Mouse (Mus musculus): ENCODE data around the gene Adcy1. TPM values are rescaled to one million over a fixed set of nuclear protein-coding genes. Genes with fewer than 3 reads are reported as not detected.
"Not testable (repeated sequence)": the region's sequence is repeated elsewhere in the genome, so short reads cannot be mapped to it uniquely, and the experiment has no call there.

Gene Adcy1
- polyA plus RNA-seq, 1 experiment from 2014 or later: 1.1 TPM

DNA sequence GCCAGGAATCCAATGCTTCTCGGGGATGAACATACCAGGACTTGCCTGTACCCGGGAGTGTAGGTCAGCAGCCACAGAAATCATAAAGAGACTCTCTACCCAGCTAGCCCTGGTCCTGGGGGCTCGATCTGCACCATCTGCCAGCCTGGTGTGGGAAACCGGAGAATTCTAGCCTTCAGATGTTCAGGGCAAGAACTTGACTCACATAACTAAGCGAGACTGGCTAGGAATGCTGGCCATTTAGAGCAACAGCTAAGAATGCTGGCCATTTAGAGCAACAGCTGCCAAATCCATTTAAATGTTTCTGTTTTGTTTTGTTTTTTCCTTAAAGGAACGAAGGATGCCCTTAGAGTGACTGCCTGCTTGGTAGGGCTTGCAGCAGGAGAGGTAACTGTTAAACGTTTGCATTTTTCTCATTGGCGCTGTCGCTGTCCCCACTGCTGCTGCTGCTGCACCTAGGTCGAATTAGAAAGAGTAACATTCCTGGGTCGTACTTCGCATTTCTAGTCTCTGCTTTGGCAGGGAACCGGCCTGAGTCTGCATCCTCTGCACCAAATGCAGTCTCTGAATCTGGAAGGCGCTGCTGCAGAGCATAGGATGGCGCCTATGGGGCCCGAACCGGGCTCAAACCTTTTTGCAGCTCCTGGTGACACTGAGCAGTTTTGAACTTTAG lies 149.0 kb downstream of the Adcy1 start:
- no peaks in the 10 kb centered on the region for H3K9me3 ChIP-seq
- 11% methylated on average over 17 of the region's 17 CpGs for WGBS
- peak overlapping the region; percentile 48; the same call in 1 of the 2 replicates for H3K27ac ChIP-seq
- no peak for ATAC-seq (ENCODE audit: low FRiP score, low read depth)
- H3K27me3 ChIP-seq: peaks cover 54% of the 10 kb centered on the region
- H3K4me1 ChIP-seq: peaks cover 31% of the 10 kb centered on the region
- H3K9ac ChIP-seq: peak overlapping the region; percentile 66
- H3K4me3 ChIP-seq: peak overlapping the region; percentile 68
- H3K36me3 ChIP-seq: peaks cover 18% of the 10 kb centered on the region
- H3K4me2 ChIP-seq (replicated peaks): peak overlapping the region; percentile 93

DNA sequence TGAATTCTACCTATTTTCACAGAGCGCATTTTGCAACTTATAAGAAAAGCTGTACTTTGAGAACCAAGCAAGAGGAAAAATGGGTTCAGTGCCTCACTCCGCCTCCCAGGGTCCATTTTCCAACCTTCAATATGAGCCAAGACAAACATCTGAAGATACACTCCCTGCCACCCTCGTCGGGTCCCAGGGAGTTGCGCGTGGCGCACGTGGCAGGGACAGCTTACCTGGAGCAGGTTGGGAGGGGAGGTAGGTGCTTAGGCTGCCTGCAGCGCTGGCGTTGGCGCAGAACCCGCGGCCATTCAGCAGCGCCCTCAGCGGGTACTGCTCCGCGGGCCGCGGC lies 149.8 kb downstream of the Adcy1 start:
- WGBS: 2% methylated on average over 19 of the region's 19 CpGs
- peaks cover 54% of the 10 kb centered on the region for H3K27me3 ChIP-seq
- H3K4me3 ChIP-seq: peak overlapping the region; percentile 68
- H3K36me3 ChIP-seq: peaks cover 16% of the 10 kb centered on the region
- peak overlapping the region; percentile 93 for H3K4me2 ChIP-seq (replicated peaks)
- ATAC-seq (ENCODE audit: low FRiP score, low read depth): no peak; the same call in 1 of the 2 replicates
- H3K9ac ChIP-seq: peak overlapping the region; percentile 66
- H3K9me3 ChIP-seq: no peaks in the 10 kb centered on the region
- peaks cover 31% of the 10 kb centered on the region for H3K4me1 ChIP-seq
- H3K27ac ChIP-seq: peak overlapping the region; percentile 49; the same call in 1 of the 2 replicates

DNA sequence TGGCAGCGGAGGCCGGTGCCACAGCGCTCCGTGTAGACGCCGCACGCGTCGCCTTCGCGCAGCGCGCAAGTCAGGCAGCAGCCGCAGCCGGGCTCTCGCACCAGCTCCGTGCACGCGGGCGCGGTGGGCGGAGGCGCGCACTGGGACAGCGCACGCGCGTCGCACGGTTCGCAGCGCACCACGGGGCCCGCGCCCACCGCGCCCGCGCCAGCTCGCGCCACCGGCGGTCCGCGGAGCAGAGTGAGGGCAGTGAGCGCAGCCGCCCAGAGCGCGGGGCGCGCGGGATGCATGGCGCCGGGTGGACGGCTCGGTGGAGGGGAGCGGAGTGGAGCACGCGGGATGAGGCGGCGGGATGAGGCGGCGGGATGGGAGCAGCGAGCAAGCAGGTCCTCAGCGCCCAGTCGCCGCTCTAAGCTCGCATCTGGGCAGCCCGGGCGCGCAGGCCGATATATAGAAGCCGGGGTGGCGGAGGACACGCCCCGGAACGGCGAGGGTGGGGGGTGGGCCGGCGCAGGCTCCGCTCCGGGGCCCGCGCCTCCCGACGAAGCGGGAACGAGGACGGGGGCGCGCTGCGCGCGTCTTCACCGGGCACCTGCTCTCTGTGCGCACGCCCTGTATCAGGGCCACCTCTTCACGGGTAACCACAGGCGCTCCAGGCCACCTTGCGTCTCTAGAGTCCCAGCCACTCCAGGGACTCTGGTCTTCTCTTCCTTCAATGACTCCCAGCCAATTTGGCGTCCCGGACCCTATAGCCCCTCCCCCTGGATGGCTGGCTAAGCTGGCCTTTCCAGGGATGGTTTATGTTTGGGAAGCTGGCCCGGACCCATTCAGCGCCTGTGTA lies 150.4 kb downstream of the Adcy1 start, which contains the start of gene Igfbp3:
Igfbp3 (minus strand) TSS at position 423 of the 841 bp plus-strand sequence.
- Histone ChIP-seq H3K27me3 (peaks cover 54% of the 10 kb centered on the region), H3K27ac (peak within 1 kb of the TSS; percentile 49; the same call in 1 of the 2 replicates), H3K4me2 (replicated peaks) (peak within 1 kb of the TSS; percentile 93), H3K9me3 (no peaks in the 10 kb centered on the region), H3K4me1 (peaks cover 31% of the 10 kb centered on the region), H3K9ac (peak within 1 kb of the TSS; percentile 66), H3K36me3 (peaks cover 11% of the 10 kb centered on the region), H3K4me3 (peak within 1 kb of the TSS; percentile 68)
- peak; percentile 78 for ATAC-seq (ENCODE audit: low FRiP score, low read depth)
- WGBS: under 1% methylated on average over 81 of the region's 104 CpGs

DNA sequence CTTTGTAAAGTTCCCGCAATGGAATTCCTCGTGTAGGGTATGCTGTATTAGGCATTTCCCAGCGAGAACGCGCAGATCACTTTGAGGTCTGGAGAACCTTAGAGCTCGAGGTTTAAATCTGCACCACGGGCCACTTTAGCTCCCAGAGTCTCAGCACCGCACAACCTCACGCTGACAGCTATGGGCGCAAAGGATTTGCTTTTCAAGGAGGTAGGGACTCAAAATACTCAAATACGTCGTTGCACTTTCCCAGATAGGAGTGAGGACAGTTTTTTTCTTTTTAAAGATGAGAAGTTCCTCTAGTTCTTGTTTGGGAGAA lies 151.0 kb downstream of the Adcy1 start:
- peak overlapping the region; percentile 93 for H3K4me2 ChIP-seq (replicated peaks)
- H3K4me1 ChIP-seq: peaks cover 31% of the 10 kb centered on the region
- peaks cover 54% of the 10 kb centered on the region for H3K27me3 ChIP-seq
- no peak overlapping the region; the same call in 1 of the 2 replicates for H3K27ac ChIP-seq
- peak overlapping the region; percentile 66; the same call in 1 of the 2 replicates for H3K9ac ChIP-seq
- under 1% methylated on average over 12 of the region's 12 CpGs for WGBS
- H3K9me3 ChIP-seq: no peaks in the 10 kb centered on the region
- no peak for ATAC-seq (ENCODE audit: low FRiP score, low read depth)
- H3K36me3 ChIP-seq: peaks cover 5% of the 10 kb centered on the region
- peak overlapping the region; percentile 68 for H3K4me3 ChIP-seq

DNA sequence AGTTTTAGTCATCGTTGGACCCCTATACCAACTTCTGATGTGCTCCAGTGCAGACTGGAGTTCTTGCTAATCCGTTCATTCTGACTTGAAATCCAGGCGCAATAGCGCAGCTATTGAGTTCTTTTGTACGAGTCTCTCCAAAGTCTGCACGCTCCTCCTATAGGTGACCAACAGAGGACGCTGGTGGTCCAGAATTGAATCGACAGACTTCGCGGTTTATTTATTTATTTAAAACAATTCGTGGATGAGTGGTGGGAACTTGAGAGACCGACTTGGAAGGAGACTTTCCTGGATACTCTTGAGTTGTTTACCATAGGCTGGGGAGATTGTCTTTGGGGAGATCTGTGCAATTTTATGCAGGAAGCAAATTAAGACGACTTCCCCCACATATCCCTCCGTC lies 151.5 kb downstream of the Adcy1 start:
- Histone ChIP-seq H3K9me3 (no peaks in the 10 kb centered on the region), H3K9ac (no peak overlapping the region), H3K27me3 (peaks cover 54% of the 10 kb centered on the region), H3K36me3 (peaks cover under 1% of the 10 kb centered on the region; the same call in 1 of the 2 replicates), H3K4me2 (replicated peaks) (peak overlapping the region; percentile 93), H3K27ac (no peak overlapping the region), H3K4me1 (peaks cover 31% of the 10 kb centered on the region), H3K4me3 (peak overlapping the region; percentile 68)
- no peak for ATAC-seq (ENCODE audit: low FRiP score, low read depth)
- WGBS: 9% methylated on average over 14 of the region's 14 CpGs

DNA sequence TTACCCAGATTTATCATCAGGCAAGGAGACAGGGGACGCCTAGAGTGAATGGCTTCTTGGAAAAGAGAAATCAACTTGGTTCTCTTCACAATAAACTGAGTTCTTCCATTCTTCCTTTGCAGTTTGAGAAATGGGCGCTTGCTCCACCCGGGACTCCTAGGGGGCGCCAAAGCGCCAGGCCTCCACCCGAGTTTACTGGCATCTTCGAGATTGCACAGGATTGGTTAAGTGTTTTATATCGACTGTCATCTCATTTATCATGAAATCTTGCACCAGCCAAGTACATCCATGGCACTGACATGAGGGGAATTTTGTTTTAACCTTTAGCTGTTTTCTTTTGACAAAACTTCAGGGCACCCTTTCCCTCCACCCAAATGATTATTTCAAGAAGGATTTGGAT lies 152.4 kb downstream of the Adcy1 start:
- no peak overlapping the region for H3K27ac ChIP-seq
- H3K4me3 ChIP-seq: no peak overlapping the region
- no peak for ATAC-seq (ENCODE audit: low FRiP score, low read depth)
- 11% methylated on average over 8 of the region's 8 CpGs for WGBS
- H3K9me3 ChIP-seq: no peaks in the 10 kb centered on the region
- peaks cover 53% of the 10 kb centered on the region for H3K27me3 ChIP-seq
- peaks cover 28% of the 10 kb centered on the region for H3K4me1 ChIP-seq
- no peak overlapping the region for H3K4me2 ChIP-seq (replicated peaks)
- H3K36me3 ChIP-seq: no peaks in the 10 kb centered on the region
- no peak overlapping the region for H3K9ac ChIP-seq

DNA sequence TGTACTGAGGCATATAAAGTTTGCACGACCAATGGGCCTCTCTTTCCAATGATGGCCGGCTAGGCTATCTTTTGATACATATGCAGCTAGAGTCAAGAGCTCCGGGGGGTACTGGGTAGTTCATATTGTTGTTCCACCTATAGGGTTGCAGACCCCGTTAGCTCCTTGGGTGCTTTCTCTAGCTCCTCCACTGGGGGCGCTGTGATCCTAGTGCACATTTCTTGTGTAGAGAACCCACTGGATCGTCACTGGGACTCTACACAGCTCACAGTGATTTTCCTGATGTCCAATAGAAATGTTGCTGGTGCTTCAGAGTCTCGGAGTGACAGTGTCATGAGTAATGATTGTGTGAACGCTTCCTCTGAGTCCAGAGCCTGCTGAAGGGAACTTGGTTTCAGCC lies 158.5 kb downstream of the Adcy1 start:
- H3K4me1 ChIP-seq; H3K36me3 ChIP-seq; H3K27ac ChIP-seq; H3K9me3 ChIP-seq; H3K9ac ChIP-seq; H3K4me3 ChIP-seq; ATAC-seq (ENCODE audit: low FRiP score, low read depth); H3K4me2 ChIP-seq (replicated peaks); H3K27me3 ChIP-seq: not testable (repeated sequence)
- WGBS: 76% methylated on average over 8 of the region's 8 CpGs

DNA sequence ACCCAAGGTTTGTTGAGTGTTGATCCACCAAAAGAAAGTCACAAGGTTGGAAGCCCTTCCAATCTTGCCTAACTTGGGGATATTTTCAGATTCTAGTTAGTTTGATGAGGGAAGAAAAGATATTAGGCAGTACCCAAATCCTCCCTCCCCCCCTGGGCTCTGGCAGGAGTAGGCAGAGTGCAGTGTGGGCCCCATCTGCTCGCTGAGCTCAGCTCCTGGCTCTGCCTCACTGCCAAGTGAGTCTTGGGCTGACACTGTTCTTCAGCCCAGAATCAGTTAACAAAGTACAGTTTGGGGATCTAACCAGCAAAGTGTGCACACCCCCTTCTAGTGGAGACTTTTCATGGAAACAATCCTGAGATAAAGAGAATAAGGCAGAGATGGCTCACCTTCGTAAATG lies 162.9 kb downstream of the Adcy1 start:
- no peaks in the 10 kb centered on the region for H3K9me3 ChIP-seq
- no peak overlapping the region for H3K4me2 ChIP-seq (replicated peaks)
- peaks cover 13% of the 10 kb centered on the region; the same call in 1 of the 2 replicates for H3K4me1 ChIP-seq
- no peak overlapping the region for H3K9ac ChIP-seq
- H3K27ac ChIP-seq: no peak overlapping the region
- no peak for ATAC-seq (ENCODE audit: low FRiP score, low read depth)
- 47% methylated on average over 2 of the region's 2 CpGs for WGBS
- H3K36me3 ChIP-seq: no peaks in the 10 kb centered on the region
- no peaks in the 10 kb centered on the region for H3K27me3 ChIP-seq
- no peak overlapping the region for H3K4me3 ChIP-seq

DNA sequence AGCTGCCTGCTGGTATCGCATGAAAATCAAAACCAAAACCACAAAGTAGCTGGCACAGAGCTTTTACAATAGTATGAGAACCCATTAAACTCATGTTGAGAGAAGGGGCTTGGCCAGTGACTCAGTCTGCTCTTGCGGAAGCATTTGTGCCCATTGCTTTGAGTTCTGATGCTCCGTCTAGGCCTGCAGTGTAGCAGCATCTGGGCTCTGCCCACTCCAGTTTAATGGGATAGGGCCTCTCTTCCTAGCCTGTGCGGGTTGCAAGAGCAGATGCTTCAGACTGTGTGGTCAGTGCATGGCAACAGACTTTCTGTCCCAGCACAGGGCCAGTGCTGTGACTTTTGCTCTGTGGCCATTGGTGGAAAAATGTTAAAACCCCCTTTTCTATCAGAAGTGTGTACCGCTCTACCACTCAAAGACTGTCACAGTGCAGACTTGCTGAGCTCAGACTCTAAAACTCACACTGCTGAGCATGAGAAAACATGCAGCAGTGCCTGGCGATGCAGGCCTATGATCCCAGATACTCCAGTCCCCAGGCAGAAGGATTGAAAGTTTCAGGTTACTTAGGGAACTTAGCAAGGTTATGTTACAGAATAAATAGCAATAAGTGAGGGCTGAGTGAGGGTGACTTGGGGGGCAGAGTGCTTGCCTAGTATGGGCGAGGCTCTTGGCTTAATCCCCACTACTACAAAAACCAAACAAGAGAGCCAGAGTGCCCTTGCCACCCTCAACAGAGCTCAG lies 163.7 kb downstream of the Adcy1 start:
- 68% methylated on average over 7 of the region's 7 CpGs for WGBS
- peak overlapping the region; percentile 62; the same call in 1 of the 2 replicates for H3K27ac ChIP-seq

DNA sequence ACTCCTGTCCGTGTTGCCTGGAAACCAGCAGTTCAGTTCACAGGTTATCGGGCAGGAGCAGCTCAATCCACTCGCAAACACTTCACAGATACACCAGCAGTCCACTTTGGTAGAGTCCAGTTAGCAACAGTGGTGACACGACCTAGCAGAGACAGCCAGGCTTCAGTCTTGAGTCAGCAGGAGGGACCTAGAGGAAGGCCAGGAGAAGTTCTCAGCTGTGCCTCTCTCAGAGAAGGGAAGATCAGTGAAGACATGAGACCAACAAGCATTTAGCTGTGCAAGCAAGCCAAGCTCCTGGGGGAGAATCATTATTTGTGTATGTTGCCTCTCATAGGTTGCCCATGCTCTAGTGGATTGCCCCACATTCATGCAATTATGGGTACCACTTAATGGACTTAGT lies 164.8 kb downstream of the Adcy1 start:
- H3K27me3 ChIP-seq: no peaks in the 10 kb centered on the region
- no peak for ATAC-seq (ENCODE audit: low FRiP score, low read depth)
- no peaks in the 10 kb centered on the region for H3K9me3 ChIP-seq
- H3K4me3 ChIP-seq: no peak overlapping the region
- H3K9ac ChIP-seq: no peak overlapping the region
- H3K36me3 ChIP-seq: no peaks in the 10 kb centered on the region
- no peak overlapping the region for H3K4me2 ChIP-seq (replicated peaks)
- H3K27ac ChIP-seq: no peak overlapping the region
- 84% methylated on average over 4 of the region's 4 CpGs for WGBS
- peaks cover 13% of the 10 kb centered on the region; the same call in 1 of the 2 replicates for H3K4me1 ChIP-seq

More for the DNA sequence above, 163.7 kb downstream of the Adcy1 start:
- Histone ChIP-seq H3K4me2 (replicated peaks) (no peak overlapping the region), H3K27me3 (no peaks in the 10 kb centered on the region), H3K9me3 (no peaks in the 10 kb centered on the region), H3K36me3 (no peaks in the 10 kb centered on the region), H3K4me3 (no peak overlapping the region), H3K9ac (no peak overlapping the region), H3K4me1 (peaks cover 13% of the 10 kb centered on the region; the same call in 1 of the 2 replicates)
- peak; percentile 81 for ATAC-seq (ENCODE audit: low FRiP score, low read depth)

All from limb, embryonic 13.5 days (tissue).